Mouse (Mus musculus): ENCODE results near the gene Med29.

- TF ChIP-seq POLR2A (IDR thresholded peaks at IDR 0.05; ENCODE audit: low read depth, low read length): no peak
- no peak for TF ChIP-seq CTCF (IDR thresholded peaks at IDR 0.05; ENCODE audit: extremely low read depth, insufficient read length, insufficient replicate concordance, low read depth, low read length)
These were observed 53.1 kb downstream of the Med29 start for GRCm38 (mm10) chr7:28339213-28339917.

Measured in small intestine, adult 2 months (tissue).